Mouse (Mus musculus) spleen, adult 18-20 months (tissue): ENCODE data around the gene Elmo1.

Source experiments
- DNase-seq, 2 experiments: peaks; one replicate each; pipeline ENCODE4 v3.0.0; 2022; ENCODE audit warnings: mixed read lengths in 2 of 2

Gene Elmo1

DNA sequence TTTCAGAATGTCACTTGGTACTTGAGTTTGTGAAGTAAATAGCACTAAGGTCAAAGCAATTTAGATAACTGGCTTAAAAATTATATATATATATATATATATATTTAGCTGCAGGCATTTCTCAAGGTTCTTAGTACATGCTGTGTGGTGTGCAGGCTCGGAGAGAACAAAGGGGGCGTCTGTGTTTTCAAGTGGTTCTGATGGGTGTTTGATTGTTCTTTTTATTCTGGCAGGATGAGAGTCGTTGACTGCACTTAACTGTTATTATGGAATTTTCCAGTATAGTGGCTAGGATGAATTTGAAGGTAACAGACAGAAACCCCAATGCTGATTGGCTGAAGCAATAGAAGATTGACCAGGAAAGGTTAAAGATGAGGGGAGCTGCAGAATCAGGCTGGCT, 33.6 kb downstream of the Elmo1 start:
- DNase-seq: no peak

DNA sequence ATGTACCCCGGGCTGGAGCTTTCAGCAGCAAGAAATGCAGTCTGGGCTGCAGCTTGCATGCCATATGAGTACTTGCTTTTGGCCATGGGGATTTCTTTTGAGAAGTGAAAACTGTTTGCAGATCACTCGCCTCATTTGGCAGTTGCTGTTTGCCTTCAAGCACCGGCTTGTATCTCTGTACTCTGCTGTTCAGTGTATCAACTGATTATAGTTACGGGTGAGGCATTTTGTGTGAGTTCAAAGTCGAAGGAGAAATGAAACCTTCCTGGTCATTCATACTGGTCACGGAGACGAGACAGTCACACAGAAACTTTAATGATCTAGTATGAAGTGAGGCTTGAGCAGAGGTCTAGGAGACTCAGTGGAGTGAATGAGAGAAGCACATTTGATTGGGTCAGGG, 34.6 kb downstream of the Elmo1 start:
- no peak for DNase-seq

DNA sequence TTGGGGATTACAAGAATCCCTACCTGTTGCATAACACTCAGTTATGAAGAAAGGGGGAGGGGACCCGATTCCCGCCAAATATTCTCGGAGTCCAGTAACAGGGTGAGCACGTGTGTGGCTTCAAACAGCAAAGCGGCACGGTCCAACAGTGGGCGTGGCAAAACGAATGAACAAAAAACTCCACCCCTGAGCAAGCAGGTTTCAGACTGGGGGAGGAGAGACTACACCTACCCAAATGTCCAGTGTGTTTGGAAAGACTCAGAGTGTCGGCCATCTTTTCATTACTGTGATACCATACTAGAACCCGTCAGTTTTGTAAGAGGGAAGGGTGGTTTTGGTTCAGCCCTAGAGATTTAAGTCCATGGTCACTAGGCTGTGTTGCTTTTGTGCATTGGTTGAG, 35.4 kb downstream of the Elmo1 start:
- no peak for DNase-seq

DNA sequence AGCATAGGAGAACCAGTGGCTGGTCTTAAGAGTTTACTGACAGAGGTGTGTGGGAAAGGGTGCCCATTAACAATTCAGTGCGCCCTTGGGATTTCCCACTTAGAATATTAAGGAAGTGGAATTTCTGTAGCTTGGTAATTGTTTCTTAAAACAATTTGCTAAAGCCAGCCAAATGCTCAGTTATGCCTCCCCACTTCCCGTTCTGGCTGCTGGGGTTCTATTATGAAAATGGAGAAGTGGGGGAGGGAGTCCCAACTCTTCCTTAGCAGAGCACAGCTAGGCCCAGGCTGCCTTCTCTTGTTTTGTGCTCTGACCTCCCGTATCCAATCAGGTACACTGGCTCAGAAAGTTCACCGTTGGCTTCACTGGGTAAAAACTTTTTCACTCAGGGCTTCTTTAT, 37.2 kb downstream of the Elmo1 start:
- DNase-seq: peak in 1 of 2 experiments; percentile 27

DNA sequence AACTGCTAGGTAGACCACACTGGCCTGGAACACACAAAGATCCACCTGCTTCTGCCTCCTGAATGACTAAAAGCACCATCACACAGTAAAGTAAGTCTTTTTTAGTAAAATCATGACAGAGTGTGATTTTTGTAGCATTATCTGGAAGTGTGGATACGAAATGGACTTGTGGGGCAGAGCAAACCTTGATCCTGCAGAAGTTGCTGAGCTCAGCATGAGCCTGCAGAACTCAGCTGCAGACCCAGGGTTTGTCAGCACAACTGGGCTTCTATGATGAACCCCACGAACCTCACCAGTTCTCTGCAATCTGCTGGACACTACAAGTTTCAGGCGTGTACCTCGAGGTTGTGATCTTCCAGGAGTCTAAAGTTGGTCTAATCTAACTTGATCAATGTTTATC, 37.7 kb downstream of the Elmo1 start:
- no peak for DNase-seq

DNA sequence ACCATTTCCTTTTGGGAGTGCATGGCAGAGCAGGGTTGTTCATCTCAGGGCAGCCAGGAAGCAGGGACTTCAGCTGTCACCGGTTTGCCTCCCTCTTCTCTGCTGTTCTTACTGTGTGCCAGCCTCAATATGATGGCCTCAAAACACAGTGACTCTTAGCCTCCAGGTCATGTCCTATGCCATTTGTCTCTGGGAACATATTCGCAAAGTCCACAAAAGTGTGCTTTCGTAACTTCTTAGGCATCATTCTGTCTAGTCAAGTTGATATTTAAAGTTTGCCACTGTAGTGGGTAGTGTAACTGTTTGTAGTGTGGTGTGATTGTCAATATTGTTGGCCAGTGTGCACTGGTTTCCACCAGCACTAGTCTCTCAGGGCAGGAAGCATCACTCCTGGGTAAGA, 40.3 kb downstream of the Elmo1 start:
- no peak for DNase-seq

DNA sequence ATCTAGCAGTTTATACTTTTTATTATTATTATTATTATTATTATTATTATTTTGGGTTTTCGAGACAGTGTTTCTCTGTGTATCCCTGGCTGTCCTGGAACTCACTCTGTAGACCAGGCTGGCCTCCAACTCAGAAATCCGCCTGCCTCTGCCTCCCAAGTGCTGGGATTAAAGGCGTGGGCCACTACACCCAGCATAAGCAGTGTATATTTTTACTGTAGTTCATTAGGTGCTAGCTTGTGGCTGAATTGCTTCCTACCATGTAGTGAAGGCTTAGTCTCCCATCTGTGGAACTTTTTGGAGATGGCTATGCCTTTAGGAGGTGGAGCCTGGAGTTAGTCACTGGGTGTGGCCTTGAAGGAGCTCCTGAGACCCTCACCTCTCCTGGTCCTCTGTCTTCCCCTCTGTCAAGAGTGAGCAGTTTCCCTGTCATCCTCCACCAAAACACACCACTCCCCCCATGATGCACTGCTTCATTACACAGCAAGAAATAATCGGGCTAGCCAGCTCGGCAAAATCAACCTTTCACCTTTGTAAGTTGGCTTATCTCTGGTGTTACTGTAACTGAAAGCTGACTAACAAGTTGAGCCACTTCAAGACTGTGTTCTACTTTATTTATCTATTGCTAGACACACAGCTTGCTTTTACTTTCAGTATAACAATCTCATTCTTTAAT, 41.1 kb downstream of the Elmo1 start:
- DNase-seq: no peak

DNA sequence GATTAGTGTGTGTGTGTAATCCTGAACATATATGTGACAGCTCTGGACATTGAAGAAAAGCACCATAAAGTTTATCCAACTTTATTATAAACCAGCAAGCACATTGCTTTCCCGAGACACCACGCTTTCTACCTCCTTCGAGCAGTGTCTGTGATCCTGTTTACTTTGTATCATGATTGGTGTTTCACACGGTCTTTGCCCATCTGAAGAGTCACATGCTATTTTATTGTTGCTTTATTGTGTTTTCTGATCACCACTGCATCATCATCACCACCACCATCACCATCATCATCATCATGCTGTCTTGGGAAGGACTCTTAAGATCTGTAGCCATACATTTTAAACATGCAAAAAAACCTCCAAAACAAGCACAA, 41.6 kb downstream of the Elmo1 start:
- DNase-seq: no peak

DNA sequence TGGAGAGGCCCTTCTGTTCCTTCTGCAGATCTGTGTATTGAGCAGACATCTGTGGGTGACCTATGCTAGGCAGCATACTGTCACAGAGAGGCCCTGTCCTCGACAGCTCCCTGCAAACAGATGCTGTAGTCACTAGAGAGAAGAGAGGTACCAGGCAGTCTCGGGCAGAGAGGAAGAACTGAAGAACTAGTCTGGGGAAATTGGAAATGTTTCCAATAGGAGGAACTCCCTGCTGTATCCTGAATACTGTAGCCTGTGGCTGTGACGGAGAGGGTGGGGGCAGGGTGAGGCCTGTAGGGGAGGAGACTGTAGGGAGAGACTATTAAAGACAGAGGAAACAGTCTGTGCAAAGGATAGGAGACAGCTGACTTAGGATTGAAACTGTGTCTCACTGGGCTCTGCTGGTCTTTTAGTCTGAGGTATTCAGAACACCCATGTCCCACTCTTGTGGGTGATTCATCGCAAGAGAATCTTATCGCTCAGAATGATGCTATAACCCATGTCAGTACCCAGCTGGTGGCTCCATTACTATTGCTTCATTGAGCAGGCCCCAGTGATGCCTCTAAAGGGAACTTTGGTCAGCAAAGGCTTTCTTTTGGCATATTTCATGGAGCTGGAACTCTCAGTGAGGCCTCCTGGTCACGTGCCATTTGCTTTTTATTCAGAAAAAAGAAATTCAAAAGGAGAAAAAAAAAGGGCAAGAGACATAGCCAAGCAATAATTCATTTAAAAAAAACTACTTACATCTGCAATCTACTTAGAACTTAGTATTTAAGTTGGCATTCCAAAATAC, 43.4 kb downstream of the Elmo1 start:
- DNase-seq: no peak

DNA sequence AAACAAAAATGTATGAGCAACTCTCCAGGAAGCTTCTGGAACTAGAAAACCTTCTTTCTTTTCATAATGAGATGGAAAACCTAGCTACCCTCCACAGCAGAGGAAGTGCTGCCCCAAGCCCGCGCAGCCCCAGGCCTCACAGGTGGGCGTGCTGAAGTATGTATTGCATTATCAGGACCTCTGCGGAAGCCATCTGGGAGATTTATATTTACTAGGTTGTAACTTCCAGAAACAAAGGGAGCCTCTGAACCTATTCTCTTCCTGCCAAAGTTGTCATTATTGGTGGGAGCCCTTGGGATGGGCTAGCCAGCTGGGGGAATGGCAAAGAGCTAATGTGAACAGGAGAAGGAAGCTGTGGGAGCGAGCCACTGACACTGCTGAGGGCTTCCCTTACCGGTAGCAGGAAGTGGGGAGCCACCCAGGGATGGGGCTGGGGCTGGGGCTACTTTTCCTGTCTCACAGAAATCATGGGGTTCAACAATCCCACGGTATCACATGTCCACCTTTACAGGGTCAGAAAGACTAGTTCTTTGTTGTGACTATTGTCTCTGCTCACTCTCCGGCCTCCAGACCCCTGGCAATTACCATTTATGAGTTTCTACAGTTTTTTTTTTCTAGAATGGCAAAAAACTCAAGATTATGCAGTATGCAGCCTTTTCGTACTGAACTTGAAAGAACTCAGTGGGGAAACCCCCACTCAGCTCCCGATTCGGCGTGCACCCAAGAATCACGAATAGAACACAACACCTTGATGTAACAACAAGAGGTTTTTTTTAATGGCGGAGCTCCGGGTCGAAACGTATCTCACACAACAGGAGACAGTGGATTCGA, 44.2 kb downstream of the Elmo1 start:
- DNase-seq: no peak

DNA sequence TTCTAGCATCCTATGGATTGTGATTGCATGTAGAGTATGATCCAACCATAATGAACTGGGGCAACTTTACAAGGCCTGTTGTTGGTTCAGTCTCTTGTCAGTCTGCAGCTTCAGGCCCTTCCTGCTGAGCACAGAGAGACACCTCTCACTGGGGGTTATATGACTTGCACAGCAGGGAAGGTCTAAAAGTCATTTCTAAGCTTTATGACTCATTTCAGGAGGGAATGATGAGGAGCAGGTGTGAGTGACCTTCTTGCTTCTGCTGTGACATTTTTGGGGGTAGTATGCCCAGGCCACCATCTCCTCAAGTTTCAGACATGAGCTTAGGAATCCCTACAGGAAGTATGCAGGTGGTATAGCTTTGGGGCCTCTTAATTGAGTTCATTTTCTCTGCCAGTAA, 46.4 kb downstream of the Elmo1 start:
- no peak for DNase-seq

DNA sequence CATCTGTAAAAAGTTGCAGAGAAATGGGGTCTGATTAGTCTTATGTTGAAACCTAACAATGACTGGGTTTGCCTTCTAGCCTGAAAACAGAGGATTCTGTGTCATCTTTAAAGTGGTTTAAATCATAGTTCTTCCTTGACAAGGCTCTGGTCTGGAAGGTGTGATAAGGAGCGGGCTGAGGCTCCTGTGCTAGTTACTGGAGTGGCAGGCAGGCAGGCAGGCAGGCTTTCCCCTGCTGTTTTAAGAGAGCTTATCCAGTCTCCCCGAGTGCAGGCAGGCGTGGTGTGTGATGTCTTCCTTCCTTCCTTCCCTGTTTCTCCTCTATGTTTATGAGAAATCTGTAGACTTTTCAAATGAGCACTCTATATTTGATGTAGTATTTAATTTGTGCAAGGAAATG, 48.1 kb downstream of the Elmo1 start:
- no peak for DNase-seq

DNA sequence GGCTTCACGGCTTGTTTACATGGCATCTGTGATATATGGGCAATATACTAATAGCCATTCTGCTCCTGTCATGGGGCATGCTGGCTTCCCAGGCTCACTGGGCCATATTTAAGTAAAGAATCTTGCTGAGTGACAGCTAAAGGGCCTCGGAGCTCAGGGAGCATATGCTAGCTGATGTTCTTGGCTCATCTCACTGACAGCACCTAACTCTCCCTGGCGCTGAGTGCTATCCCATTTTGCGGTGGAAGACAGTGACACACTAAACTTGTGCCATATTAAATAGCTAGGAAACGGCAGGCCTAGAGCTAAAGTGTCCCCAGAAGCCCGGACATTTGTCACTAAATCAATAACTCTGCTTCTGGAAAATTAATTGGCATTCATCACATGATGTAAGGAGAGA, 48.7 kb downstream of the Elmo1 start:
- no peak for DNase-seq

DNA sequence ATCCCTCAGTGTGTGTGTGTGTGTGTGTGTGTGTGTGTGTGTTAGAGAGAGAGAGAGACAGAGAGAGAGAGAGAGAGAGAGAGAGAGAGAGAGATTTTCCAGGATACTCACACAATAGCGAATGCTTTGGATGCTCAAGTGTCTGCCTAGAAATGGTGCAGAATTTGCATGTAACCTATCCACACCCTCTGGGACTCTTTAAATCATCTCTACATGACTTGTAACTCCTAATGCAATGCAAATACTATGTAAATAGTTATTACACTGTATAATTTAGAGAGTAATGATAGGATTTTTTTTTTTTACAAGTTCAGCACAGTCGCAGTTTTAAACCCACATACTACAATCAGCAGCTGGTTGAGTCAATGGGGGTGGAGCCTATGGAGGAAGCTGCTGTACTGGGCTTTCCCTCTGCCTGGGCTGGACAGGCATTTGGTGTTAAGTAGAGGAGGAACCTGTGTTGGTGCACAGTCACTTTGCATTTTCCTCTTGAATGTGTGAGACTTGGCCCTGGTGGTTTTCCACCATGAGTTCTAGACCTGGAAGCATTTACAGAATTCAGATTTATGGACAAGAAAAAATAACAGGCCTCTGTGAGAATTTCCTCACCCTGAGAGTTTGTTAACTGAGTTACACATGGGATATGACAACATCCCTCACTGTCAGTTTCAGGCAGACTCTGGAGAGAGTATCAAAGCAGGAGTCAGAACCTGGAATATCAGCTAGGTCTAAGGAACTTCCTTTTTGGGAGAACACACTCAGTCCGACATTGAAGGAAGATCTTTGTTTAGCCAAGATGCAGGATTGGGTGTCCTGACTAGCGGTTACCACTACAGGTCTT, 49.6 kb downstream of the Elmo1 start:
- DNase-seq: peak; percentile 24 to 29

DNA sequence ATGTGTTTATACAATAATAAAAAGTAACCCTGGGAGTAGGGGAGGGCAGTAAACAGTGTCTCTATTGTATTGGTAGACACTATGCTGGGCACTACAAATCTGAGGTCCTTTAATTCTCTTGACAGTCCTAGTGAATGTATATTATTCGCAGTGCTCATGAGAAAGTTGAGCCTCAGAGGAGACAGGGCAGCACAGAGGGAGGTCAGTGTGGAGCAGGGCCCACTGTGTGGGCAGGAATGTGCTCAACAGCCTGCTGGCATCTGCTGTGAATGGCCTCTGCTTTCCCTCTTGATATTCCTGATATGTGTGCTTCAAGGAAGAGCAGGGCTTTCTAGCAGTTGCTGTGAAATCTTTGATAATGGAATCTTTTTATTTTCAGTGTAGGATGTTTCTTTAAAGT, 52.2 kb downstream of the Elmo1 start:
- no peak for DNase-seq

DNA sequence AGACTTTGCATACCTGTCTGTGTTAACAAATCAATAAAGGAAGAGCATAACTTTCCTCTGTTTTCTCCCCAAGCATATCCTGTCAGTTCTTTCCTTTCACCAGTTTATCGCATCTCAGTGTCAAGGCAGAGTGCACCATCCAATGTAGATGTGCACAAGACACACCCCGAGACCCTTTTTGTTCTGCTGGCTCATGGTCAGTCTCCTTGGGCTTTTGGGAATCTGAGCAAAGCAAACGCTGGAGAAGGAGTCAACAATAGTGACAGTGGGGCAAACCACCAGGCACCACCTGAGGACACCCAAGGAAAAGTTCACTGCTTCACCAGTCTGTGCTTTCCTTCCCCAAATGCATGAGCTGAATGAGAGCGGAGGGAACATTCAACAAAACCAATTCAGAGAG, 56.5 kb downstream of the Elmo1 start:
- DNase-seq: no peak

DNA sequence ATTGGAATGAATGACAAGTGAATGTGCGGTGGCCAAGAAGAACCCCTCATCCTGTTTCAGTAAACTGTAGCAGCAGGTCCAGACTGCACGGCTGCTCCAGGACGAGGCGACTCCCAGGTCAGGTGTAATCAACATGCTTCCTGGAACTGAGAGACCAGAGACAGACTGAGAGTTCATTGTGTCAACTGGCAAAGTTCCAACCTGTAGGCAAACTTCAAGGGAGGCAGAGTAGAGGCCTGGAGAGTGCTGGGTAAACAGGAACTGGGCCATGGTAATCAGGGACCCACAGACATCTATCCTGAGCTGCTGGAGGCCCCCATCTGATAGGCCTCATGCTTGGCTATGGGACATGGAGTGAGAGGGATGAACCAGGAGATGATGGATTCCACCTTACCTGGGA, 57.3 kb downstream of the Elmo1 start:
- no peak for DNase-seq

DNA sequence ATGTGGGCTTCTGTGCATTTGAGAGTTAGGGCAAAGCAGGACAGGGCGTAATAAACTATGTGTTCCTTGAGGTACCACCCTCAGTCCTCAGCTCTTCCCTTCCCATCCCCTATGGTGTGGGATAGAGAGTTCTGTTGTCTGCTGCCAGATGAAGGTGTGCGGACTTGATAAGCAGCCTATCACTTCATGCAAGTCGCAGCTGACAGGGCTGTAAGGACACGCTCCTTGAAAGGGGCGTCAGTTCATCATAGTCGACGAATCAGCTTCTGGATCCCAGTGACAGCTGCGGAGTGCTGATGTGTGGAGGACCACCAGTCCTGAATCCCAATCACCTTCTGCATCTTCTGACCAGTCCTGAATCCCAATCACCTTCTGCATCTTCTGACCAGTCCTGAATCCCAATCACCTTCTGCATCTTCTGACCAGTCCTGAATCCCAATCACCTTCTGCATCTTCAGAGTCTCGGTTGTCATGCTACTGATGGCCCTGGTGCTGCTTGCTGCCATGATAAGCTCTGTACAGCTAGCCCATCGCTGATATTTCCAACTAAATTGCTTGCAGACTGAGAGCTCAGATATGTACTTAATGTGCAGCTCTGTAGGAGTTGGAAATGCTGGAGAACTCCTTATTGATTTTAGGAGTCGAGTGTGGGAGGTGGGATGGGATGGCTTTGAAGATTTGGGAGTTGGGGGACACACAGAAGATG, 59.9 kb downstream of the Elmo1 start:
- no peak for DNase-seq

DNA sequence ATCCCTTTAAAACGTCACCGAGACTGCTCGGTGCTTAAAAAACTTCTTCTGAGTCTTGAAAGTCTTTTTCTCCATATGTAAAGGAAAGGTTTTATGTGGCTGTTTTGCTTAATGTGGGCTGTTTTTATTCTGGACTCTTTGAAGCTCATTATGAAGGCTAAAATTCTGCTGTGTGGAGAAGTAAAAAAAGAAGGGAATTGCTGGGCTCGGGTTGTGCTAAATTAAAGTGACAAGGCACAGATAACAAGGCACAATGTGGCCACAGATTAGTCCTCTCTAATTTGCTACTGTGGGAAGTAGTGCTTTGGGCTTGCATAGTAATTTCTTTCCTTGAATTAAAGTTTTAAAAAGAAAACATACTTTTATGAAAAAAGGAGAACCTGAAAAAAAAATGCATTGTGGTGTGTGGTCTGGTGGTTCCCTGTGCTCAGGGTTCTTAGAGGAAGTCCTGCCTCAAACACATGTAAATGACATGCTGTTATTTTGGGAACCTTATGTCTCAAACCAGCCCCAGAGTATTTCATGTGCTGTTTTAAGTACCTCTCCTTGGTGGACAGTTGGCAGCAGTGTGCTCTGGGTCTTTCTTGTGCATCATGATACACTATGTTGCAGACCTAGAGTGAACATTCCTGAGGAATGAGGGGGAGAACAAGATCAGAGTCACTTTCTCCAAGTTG, 61.0 kb downstream of the Elmo1 start:
- DNase-seq: no peak

DNA sequence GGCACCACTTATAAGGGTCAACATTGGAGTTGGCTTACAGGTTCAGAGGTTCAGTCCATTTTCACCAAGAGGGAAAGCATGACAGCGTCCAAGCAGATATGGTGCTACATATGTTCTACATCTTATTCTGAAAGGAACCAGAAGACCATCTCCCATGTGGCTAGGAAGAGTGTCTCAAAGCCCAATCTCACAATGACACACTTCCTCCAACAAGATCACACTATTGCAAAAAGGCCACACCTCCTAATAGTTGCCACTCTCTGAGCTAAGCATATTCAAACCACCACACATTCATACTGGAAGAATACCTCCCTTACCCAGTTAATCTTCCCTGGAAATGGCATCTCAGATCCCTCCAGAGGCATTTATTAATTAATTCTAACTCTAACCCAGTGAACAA, 66.7 kb downstream of the Elmo1 start:
- DNase-seq: no peak

DNA sequence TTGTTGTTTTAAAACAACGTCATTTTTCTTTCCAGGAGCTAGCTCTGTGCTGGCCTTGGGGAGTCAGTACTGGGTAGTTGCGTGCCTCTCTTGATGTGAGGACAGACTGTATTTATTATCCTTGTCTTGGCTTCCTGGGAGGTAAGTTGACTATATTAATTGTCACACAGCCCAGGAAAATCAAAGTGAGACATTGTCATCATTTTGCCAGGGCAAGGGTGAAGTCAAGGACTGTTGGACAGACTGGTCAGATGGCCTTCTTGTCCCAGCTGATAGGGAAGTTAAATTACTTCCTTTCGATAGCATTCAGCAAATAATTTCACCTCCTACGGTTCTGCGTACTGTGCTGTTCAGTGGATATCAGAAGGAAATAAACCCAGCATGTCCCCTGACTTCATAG, 67.1 kb downstream of the Elmo1 start:
- DNase-seq: no peak
